Mouse (Mus musculus) spleen, adult 2 months (tissue): ENCODE data around the gene Stk11. TPM values are rescaled to one million over a fixed set of nuclear protein-coding genes. Genes with fewer than 3 reads are reported as not detected.

Experiments
- DNase-seq, 2 experiments: peaks; one replicate each; pipeline versions ENCODE4 v3.0.0 to v3.0.0-alpha.2; 2012 to 2021; ENCODE audit warnings: low spot score in 2 of 2, low read depth in 1 of 2
- H3K27ac ChIP-seq: fragments of 200-500 bp; 2 replicates; pipeline ENCODE4 v1.5.1; 2012; ENCODE audit warnings: low read length, inconsistent platforms; ENCODE audit not compliant: insufficient read depth
- H3K27me3 ChIP-seq: fragments of 200-500 bp; 2 replicates; pipeline ENCODE4 v1.6.1; 2012; ENCODE audit warnings: mild to moderate bottlenecking, moderate library complexity, low read length, inconsistent platforms; ENCODE audit not compliant: control insufficient read depth, insufficient read depth
- H3K36me3 ChIP-seq: fragments of 200-500 bp; 2 replicates; pipeline ENCODE4 v1.6.1; 2012; ENCODE audit warnings: mild to moderate bottlenecking, low read length, inconsistent platforms; ENCODE audit not compliant: control insufficient read depth, insufficient read depth
- H3K4me1 ChIP-seq: fragments of 200-500 bp; 2 replicates; pipeline ENCODE4 v1.6.1; 2011; ENCODE audit warnings: inconsistent platforms; ENCODE audit not compliant: control insufficient read depth, insufficient read depth, insufficient read length
- H3K4me3 ChIP-seq: fragments of 200-500 bp; 2 replicates; pipeline ENCODE4 v1.5.1; 2011; ENCODE audit warnings: mild to moderate bottlenecking, inconsistent platforms; ENCODE audit not compliant: insufficient read depth, insufficient read length; ENCODE audit errors: extremely low read depth
- CTCF ChIP-seq: fragments of 200-500 bp; IDR thresholded peaks from 2 replicates; pipeline ENCODE4 v1.5.1; 2011; ENCODE audit warnings: mild to moderate bottlenecking, inconsistent platforms; ENCODE audit not compliant: insufficient read depth, insufficient read length, insufficient replicate concordance; ENCODE audit errors: extremely low read depth
- POLR2A ChIP-seq: fragments of 200-500 bp; IDR thresholded peaks from 2 replicates; pipeline ENCODE4 v1.6.1; 2011; ENCODE audit warnings: low read depth, low read length, inconsistent platforms
- WGBS: fragments of 180-500 bp; shearing (Covaris S2); methylation state at CpG from one replicate; pipeline ENCODE4 v1.1.7; 2018; 5-methylcytosine and 5-hydroxymethylcytosine counted together
- polyA plus RNA-seq: library from polyadenylated mRNA; depleted of rRNA; stranded (reverse); fragments of >200 nt; gene quantifications from 2 replicates; pipeline ENCODE4 v1.2.3, GENCODE M21; 2012

Gene Stk11
- polyA plus RNA-seq, 1 experiment: 120 TPM

- peaks cover 7% of the 10 kb centered on the region; the same call in 1 of the 2 replicates for H3K4me1 ChIP-seq
Measured at GRCm38 (mm10) chr10:80094684-80095083, 20.9 kb upstream of the Stk11 start.

GRCm38 (mm10) chr10:80095547-80095946, 20.1 kb upstream of the Stk11 start:
- Histone ChIP-seq H3K27me3 (no peaks in the 10 kb centered on the region), H3K4me1 (peaks cover 10% of the 10 kb centered on the region; the same call in 1 of the 2 replicates), H3K4me3 (no peak overlapping the region), H3K27ac (no peak overlapping the region), H3K36me3 (peaks cover 2% of the 10 kb centered on the region; the same call in 1 of the 2 replicates)
- WGBS: 87% methylated on average over 5 of the region's 5 CpGs
- TF ChIP-seq POLR2A (no peak), CTCF (no peak)
- DNase-seq: no peak

More at GRCm38 (mm10) chr10:80094684-80095083, 20.9 kb upstream of the Stk11 start:
- DNase-seq: no peak
- TF ChIP-seq POLR2A: no peak
- no peak for TF ChIP-seq CTCF
- Histone ChIP-seq H3K36me3 (peaks cover 2% of the 10 kb centered on the region; the same call in 1 of the 2 replicates), H3K4me3 (no peak overlapping the region), H3K27me3 (no peaks in the 10 kb centered on the region), H3K27ac (no peak overlapping the region)
- 89% methylated on average over 3 of the region's 3 CpGs for WGBS

GRCm38 (mm10) chr10:80097275-80097674, 18.3 kb upstream of the Stk11 start:
- DNase-seq: no peak
- Histone ChIP-seq H3K27me3 (no peaks in the 10 kb centered on the region), H3K36me3 (peaks cover 2% of the 10 kb centered on the region; the same call in 1 of the 2 replicates), H3K4me1 (peaks cover 21% of the 10 kb centered on the region; the same call in 1 of the 2 replicates), H3K4me3 (no peak overlapping the region), H3K27ac (no peak overlapping the region)
- TF ChIP-seq CTCF (no peak), POLR2A (no peak)
- WGBS: 35% methylated on average over 7 of the region's 7 CpGs

GRCm38 (mm10) chr10:80098630-80099029, 17.0 kb upstream of the Stk11 start:
- TF ChIP-seq CTCF: no peak
- no peak for TF ChIP-seq POLR2A
- Histone ChIP-seq H3K4me3 (no peak overlapping the region), H3K27me3 (no peaks in the 10 kb centered on the region), H3K36me3 (no peaks in the 10 kb centered on the region), H3K27ac (no peak overlapping the region), H3K4me1 (peaks cover 26% of the 10 kb centered on the region; the same call in 1 of the 2 replicates)
- 78% methylated on average over 5 of the region's 5 CpGs for WGBS
- no peak for DNase-seq

GRCm38 (mm10) chr10:80100982-80101381, 14.6 kb upstream of the Stk11 start:
- H3K27me3 ChIP-seq: no peaks in the 10 kb centered on the region
- H3K36me3 ChIP-seq: no peaks in the 10 kb centered on the region
- 68% methylated on average over 11 of the region's 11 CpGs for WGBS
- H3K4me1 ChIP-seq: peaks cover 29% of the 10 kb centered on the region; the same call in 1 of the 2 replicates
- H3K27ac ChIP-seq: peak overlapping the region; percentile 47; the same call in 1 of the 2 replicates
- peak overlapping the region; percentile 31 for H3K4me3 ChIP-seq
- no peak for TF ChIP-seq POLR2A
- no peak for TF ChIP-seq CTCF
- no peak for DNase-seq

DNA sequence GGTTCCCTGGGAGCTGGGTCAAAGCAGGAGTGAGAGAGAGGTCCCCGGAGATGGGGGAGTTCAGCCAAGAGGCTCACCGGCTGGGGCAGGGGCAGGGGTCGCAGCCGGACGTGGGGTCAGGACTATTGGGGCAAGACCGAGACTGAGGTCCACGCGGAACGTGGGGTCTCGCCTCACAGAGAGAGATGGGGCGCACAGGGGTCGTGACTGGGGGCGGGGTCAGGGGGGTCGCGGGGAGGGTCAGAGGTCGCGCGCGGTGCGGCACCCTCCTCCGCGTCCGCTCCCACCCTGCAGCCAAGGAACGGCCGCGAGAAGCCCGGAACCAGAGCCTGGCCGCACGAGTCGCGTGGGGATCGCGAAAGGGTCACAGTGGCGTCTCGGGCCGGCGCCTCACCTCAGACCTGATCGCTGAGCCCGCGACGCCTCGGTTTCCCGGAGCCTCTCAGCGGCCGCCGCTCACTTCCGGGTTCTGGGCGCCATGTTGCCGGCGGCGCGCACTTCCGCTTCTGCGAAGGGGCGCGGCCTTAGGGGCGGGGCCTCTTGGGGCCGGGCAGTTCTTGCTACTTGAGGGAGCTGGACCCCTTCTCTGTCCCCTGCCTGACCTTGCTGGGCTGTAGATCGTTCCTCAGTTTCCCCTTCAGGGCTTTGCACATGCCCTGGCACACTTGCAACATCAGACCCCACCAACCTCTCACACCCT, 13.2 kb upstream of the Stk11 start:
- H3K4me3 ChIP-seq: peak overlapping the region; percentile 81
- H3K27ac ChIP-seq: peak overlapping the region; percentile 85
- H3K36me3 ChIP-seq: no peaks in the 10 kb centered on the region
- WGBS: under 1% methylated on average over 58 of the region's 59 CpGs
- DNase-seq: peak; percentile 64 to 88
- H3K27me3 ChIP-seq: no peaks in the 10 kb centered on the region
- TF ChIP-seq POLR2A: peak; percentile 84
- no peak for TF ChIP-seq CTCF
- H3K4me1 ChIP-seq: peaks cover 31% of the 10 kb centered on the region; the same call in 1 of the 2 replicates

GRCm38 (mm10) chr10:80103032-80103431, 12.6 kb upstream of the Stk11 start:
- no peak for TF ChIP-seq POLR2A
- TF ChIP-seq CTCF: no peak
- Histone ChIP-seq H3K4me3 (no peak overlapping the region), H3K36me3 (no peaks in the 10 kb centered on the region), H3K4me1 (peaks cover 31% of the 10 kb centered on the region; the same call in 1 of the 2 replicates), H3K27me3 (no peaks in the 10 kb centered on the region), H3K27ac (peak overlapping the region; percentile 39)
- WGBS: 80% methylated on average over 2 of the region's 2 CpGs
- DNase-seq: no peak
